Mouse (Mus musculus): ENCODE results near the gene Clip1. TPM values are rescaled to one million over a fixed set of nuclear protein-coding genes. Genes with fewer than 3 reads are reported as not detected.

Gene Clip1
- polyA plus RNA-seq, 1 experiment from 2014 or later = 65.1 TPM

DNA sequence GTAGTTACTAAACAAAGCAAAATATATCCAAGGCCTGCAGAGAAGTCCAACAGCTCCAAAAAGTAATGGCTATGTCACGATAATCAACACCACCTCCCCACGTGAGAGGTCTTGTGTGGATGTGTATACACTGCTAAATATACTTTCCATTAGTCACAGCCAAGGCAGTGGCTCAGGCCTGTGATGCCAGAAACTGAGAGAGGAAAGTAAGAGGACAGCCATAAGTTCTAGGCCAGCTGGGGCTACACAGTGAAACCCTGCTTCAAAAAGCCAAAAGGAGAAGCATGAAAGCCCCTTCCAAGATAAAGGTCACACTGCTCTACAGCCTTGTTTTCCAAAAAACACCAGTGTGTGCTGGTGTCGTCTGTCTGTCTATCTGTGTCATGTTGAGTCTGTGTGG lies 22.8 kb downstream of the Clip1 start:
- peak overlapping the region; percentile 72 for H3K27ac ChIP-seq
- 46% methylated on average over 3 of the region's 3 CpGs for WGBS (ENCODE audit: missing documents)
- peaks cover 97% of the 10 kb centered on the region for H3K79me2 ChIP-seq (ENCODE audit: inconsistent target)
- no peaks in the 10 kb centered on the region for H3K36me3 ChIP-seq (ENCODE audit: inconsistent target)
- H3K4me3 ChIP-seq (ENCODE audit: inconsistent target) = no peak overlapping the region

DNA sequence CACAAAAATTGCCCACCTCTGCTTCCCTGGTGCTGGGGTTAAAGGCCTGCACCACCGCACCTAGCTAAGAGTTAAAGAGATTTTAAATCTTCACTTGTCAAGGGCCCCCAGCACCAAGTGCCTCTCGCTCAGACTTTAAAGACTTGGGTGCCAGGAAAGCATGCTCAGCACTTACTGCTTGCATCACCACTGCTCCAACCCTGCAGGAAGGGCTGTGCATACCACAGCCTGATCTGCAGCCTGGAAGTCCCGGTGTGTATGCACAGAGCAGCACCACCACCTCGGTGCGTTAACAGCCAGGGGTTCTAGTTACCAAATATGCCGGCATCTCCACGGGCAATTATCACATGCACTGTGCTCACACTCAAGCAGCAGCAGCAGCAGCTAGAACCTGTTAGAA lies 26.8 kb downstream of the Clip1 start:
- WGBS (ENCODE audit: missing documents) = 11% methylated on average over 7 of the region's 7 CpGs
- Histone ChIP-seq H3K36me3 (ENCODE audit: inconsistent target) (peaks cover 22% of the 10 kb centered on the region), H3K4me3 (ENCODE audit: inconsistent target) (no peak overlapping the region), H3K79me2 (ENCODE audit: inconsistent target) (peaks cover 76% of the 10 kb centered on the region), H3K27ac (no peak overlapping the region)

DNA sequence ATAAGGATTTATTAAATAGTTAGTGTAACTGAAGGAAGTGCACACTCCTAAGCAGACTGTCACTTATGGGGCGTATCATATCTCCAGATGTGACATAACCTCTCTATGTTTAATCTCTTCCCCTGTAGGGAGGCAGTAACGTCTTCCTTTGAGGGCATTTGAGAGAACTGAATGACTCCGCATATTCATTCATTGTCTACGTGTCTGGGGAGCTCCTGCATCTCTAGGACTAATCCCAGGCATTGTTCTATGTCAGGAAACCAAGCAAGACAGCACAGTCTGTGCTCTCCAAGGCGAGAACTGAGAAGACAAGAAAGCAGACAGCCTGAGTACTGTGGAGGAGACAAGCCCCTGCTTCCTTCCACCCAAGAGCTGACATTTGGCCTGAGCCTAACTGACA lies 29.5 kb downstream of the Clip1 start:
- Histone ChIP-seq H3K4me3 (ENCODE audit: inconsistent target) (no peak overlapping the region), H3K36me3 (ENCODE audit: inconsistent target) (peaks cover 27% of the 10 kb centered on the region), H3K79me2 (ENCODE audit: inconsistent target) (peaks cover 53% of the 10 kb centered on the region), H3K27ac (no peak overlapping the region)
- 85% methylated on average over 5 of the region's 5 CpGs for WGBS (ENCODE audit: missing documents)

DNA sequence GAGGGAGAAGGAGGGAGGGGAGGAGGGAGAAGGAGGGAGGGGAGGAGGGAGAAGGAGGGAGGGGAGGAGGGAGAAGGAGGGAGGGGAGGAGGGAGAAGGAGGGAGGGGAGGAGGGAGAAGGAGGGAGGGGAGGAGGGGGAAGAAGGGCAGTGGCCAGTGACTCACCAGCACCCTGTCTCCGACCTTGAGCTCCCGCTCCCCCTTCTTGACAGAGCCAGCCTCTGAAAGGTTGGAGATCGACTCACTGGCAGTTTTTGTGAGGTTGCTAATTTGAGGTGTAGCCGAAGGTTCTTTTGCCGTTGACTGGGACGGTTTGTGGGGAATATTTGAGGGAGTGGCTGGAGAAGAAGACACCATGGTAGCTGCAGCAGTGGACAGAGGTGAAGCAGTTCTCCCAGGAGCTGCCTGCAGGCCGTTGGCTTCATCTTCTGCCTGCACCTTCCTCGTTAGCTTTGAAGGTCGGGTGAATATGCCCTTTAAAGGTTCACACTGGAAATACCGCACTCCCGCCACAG lies 31.1 kb downstream of the Clip1 start:
- WGBS (ENCODE audit: missing documents) = 93% methylated on average over 11 of the region's 11 CpGs
- Histone ChIP-seq H3K36me3 (ENCODE audit: inconsistent target) (peaks cover 29% of the 10 kb centered on the region), H3K79me2 (ENCODE audit: inconsistent target) (peaks cover 37% of the 10 kb centered on the region)

DNA sequence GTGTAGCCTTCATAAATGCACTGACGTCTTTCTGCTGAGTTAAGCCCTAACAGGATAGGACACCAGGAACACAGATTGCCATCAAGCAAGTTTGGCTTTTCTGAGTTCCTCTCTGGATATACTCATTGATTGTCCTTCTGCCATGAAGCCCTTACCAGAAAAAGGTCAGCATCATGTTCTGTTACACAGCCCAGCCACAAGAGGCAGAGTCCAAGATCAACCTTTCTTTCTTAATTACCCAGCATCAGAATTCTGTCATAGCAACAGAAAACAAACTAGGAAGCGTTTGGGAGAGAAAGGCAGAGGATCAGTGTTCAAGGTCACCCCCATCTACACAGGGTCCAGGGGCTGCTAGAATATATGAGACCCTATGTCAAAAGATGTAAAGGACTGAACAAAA lies 33.6 kb downstream of the Clip1 start:
- Histone ChIP-seq H3K27ac (no peak overlapping the region), H3K4me3 (ENCODE audit: inconsistent target) (no peak overlapping the region), H3K36me3 (ENCODE audit: inconsistent target) (peaks cover 51% of the 10 kb centered on the region), H3K79me2 (ENCODE audit: inconsistent target) (peaks cover 11% of the 10 kb centered on the region; the same call in 1 of the 2 replicates)
- 80% methylated on average over 2 of the region's 2 CpGs for WGBS (ENCODE audit: missing documents)

More for the DNA sequence above, 31.1 kb downstream of the Clip1 start:
- Histone ChIP-seq H3K27ac (no peak overlapping the region), H3K4me3 (ENCODE audit: inconsistent target) (no peak overlapping the region)

DNA sequence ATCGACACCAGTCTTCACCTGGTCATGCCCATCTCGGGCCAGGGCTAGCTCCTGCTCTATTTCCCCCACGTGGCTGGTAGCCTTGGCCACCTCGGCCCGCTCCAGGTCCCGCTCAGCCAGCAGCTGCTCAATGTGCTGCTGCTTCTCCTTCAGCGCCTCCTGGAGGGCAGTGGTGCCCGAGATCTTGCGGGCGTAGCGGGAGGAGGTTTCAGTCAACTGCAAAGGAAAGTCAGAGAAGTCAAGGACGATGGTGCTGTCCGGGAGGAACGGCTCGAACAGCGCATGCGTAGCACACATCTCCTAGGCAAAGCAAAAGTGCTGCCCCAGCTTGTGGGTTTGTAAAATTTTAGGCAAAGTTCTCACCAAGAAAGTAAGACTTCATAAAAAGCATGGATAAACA lies 42.0 kb downstream of the Clip1 start:
- Histone ChIP-seq H3K36me3 (ENCODE audit: inconsistent target) (peaks cover 80% of the 10 kb centered on the region), H3K27ac (no peak overlapping the region), H3K4me3 (ENCODE audit: inconsistent target) (no peak overlapping the region), H3K79me2 (ENCODE audit: inconsistent target) (no peaks in the 10 kb centered on the region)
- WGBS (ENCODE audit: missing documents) = 95% methylated on average over 17 of the region's 17 CpGs

DNA sequence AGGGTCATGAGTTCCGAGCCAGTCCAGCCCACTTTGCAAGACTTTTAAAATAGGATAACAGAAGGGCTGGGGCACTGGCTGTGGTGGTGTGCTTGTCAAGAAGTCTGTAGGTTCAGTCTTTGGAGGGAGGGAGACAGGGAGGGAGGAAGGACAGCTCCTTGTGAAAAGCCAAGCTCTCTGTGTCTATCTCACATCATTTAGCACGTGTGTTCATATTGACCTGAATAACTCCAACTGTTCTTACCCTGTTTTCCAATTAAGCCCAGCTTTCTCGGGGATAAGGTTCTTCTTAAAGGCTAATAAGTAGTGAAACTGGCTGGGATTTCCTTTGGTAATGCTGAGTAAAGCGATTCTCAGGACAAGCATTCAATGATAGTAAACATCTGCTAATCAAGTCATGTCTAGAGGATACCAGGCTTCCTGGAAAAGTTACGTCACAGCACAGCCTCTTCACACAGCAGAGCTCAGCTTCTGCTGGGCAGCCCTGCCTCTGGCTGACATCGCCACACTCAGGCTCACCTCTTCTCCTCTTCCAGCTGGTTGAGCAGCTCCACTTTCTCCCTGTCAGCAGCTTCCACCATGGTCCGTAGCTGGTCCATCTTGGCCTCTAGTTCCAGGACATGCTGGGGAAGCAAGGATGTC lies 43.0 kb downstream of the Clip1 start:
- Histone ChIP-seq H3K79me2 (ENCODE audit: inconsistent target) (no peaks in the 10 kb centered on the region), H3K27ac (no peak overlapping the region), H3K4me3 (ENCODE audit: inconsistent target) (no peak overlapping the region), H3K36me3 (ENCODE audit: inconsistent target) (peaks cover 77% of the 10 kb centered on the region)
- WGBS (ENCODE audit: missing documents) = 80% methylated on average over 7 of the region's 7 CpGs

DNA sequence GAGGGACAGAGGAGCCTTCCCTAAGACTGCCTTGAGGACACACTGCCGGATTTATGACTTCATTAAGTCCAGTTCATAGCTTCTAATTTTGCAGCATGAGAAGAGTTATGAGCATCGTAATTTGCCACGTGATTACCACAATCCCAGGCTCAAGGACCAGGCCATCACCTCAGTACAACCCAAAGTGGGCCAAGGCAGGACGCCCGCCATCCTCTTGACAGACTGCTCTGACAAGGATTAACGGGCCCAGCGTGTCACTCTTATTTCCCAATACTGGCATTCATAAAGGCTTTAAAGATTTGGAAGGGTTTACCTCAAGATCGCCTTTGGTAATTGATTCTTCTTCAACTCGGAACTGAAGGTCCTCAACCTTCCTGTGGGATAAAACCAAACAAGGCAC lies 44.2 kb downstream of the Clip1 start:
- WGBS (ENCODE audit: missing documents) = 93% methylated on average over 9 of the region's 9 CpGs
- Histone ChIP-seq H3K79me2 (ENCODE audit: inconsistent target) (no peaks in the 10 kb centered on the region), H3K27ac (no peak overlapping the region), H3K4me3 (ENCODE audit: inconsistent target) (no peak overlapping the region), H3K36me3 (ENCODE audit: inconsistent target) (peaks cover 80% of the 10 kb centered on the region)

DNA sequence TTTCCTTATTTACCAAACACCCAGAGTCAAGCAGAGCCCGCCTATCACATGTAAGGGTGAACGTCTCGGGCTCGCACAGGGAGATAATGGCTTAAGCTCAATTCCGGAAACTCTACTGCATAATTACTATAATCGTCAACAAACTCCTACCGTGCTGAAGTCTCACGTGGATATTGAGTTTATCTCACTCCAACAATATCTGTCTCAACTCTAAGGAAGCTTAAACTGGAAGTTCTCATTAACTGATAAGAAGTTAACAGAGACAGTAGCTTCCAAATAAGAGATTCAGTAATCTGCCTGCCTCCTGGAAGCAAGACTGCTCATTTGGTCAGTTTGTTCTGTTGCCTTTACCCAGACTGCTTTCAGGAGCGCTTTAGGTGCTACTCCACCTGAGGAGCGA lies 53.2 kb downstream of the Clip1 start:
- Histone ChIP-seq H3K27ac (no peak overlapping the region), H3K79me2 (ENCODE audit: inconsistent target) (no peaks in the 10 kb centered on the region), H3K4me3 (ENCODE audit: inconsistent target) (no peak overlapping the region), H3K36me3 (ENCODE audit: inconsistent target) (peaks cover 49% of the 10 kb centered on the region)
- WGBS (ENCODE audit: missing documents) = 96% methylated on average over 10 of the region's 10 CpGs

DNA sequence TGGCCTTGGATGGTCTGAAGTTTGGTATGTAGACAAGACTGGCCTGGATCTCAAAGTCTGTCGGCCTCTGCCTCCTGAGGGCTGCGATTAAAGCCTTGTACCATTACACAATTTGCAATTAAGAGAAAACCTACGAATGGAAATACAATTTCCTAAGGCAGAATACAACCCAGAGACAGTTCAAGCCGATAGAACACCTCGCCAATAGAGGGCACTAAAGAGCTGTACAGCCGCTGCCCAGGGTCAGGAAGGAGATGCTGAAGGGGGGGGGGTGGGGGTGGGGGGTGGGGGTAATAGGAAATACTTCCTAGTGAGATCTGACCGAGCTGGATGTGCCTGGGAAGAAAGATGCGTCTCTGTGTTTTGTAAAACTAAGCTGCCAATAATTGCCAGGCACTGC lies 57.8 kb downstream of the Clip1 start:
- Histone ChIP-seq H3K4me3 (ENCODE audit: inconsistent target) (no peak overlapping the region), H3K36me3 (ENCODE audit: inconsistent target) (peaks cover 23% of the 10 kb centered on the region; the same call in 1 of the 2 replicates), H3K27ac (peak overlapping the region; percentile 84), H3K79me2 (ENCODE audit: inconsistent target) (no peaks in the 10 kb centered on the region)
- WGBS (ENCODE audit: missing documents) = 20% methylated on average over 8 of the region's 8 CpGs

DNA sequence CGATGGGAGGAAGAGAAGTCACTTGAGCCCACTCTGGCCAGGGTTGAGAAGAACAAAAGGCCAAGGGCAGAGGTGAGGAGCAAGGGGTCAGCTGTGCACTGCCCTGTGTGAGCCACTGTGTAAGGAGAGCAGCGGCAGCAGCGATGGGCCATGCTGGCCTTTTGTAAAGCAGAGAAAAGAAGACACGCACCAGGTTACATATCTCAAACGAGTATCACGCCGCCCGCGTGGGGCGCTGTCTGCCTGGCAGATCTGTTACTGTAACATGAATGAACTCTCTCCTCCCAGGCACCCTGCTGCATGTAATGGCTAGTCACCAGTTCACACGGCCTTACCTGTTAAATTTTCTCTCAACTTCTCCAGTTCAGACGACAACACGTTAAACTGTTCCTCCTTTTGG lies 62.0 kb downstream of the Clip1 start:
- no peak overlapping the region for H3K4me3 ChIP-seq (ENCODE audit: inconsistent target)
- WGBS (ENCODE audit: missing documents) = 98% methylated on average over 13 of the region's 13 CpGs
- H3K36me3 ChIP-seq (ENCODE audit: inconsistent target) = peaks cover 18% of the 10 kb centered on the region; the same call in 1 of the 2 replicates
- H3K27ac ChIP-seq = peak overlapping the region; percentile 86; the same call in 1 of the 2 replicates
- H3K79me2 ChIP-seq (ENCODE audit: inconsistent target) = no peaks in the 10 kb centered on the region

DNA sequence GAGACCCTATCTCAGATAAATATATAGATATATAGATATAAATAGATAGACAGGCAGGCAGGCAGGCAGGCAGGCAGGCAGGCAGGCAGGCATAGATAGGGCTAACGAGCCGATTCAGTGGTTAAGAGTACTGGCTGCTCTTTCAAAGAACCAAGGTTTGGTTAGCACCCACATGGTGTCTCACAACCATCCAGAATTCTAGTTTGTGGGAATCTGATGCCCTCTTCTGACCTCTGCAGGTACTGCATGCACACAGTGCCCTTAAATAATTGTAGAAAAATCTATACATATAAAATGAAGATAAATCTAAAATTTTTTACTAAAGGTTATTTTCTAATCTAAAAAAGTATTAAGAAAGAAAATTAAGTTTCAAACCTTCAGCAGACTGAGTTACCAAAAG lies 65.9 kb downstream of the Clip1 start:
- Histone ChIP-seq H3K4me3 (ENCODE audit: inconsistent target) (no peak overlapping the region), H3K27ac (0 out of 2 replicates have a peak overlapping the region, but pooled peaks have one; percentile 86), H3K79me2 (ENCODE audit: inconsistent target) (no peaks in the 10 kb centered on the region), H3K36me3 (ENCODE audit: inconsistent target) (peaks cover 55% of the 10 kb centered on the region)
- 88% methylated on average over 2 of the region's 2 CpGs for WGBS (ENCODE audit: missing documents)

DNA sequence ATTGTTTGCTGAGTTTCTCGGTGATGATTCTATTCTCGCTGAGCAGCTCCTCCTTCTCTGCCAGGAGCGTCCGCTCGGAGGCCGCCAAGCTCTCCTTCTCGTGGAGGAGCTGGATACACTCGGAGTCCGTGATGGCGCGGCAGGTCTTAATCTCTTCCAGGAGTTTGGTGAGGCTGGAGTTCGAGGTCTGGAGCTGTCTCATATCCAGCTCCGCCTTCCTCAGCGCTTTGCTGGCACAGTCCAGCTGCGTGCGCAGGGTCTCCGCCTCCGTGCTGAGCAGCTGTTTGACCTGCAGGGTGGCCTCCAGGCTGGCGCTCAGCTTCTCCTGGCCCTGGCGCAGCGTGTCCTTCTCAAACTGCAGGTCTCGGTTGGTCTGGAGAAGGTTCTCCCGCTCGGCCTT lies 70.2 kb downstream of the Clip1 start:
- Histone ChIP-seq H3K36me3 (ENCODE audit: inconsistent target) (peaks cover 67% of the 10 kb centered on the region), H3K79me2 (ENCODE audit: inconsistent target) (no peaks in the 10 kb centered on the region), H3K27ac (no peak overlapping the region), H3K4me3 (ENCODE audit: inconsistent target) (no peak overlapping the region)
- 96% methylated on average over 24 of the region's 24 CpGs for WGBS (ENCODE audit: missing documents)

DNA sequence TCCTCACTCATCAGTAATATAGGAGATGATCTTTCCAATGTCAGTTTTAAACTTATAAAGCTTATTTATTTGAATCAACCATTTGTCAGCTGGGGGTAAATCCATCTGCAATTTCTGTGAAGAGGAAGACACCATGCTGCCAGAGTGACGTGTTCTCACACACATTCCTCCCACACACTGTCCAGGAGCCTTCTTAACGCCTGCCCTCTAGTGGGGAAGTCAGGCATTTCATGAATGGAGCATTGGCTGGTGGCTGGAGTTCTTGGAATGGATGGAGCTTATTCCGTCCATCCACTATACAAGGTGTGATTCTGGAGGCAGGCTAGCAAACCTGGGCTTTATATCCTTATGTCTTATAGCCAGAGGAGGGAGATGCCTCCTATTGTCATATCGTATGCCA lies 74.6 kb downstream of the Clip1 start:
- Histone ChIP-seq H3K27ac (no peak overlapping the region), H3K4me3 (ENCODE audit: inconsistent target) (no peak overlapping the region), H3K36me3 (ENCODE audit: inconsistent target) (peaks cover 77% of the 10 kb centered on the region), H3K79me2 (ENCODE audit: inconsistent target) (no peaks in the 10 kb centered on the region)
- WGBS (ENCODE audit: missing documents) = 53% methylated on average over 4 of the region's 4 CpGs

DNA sequence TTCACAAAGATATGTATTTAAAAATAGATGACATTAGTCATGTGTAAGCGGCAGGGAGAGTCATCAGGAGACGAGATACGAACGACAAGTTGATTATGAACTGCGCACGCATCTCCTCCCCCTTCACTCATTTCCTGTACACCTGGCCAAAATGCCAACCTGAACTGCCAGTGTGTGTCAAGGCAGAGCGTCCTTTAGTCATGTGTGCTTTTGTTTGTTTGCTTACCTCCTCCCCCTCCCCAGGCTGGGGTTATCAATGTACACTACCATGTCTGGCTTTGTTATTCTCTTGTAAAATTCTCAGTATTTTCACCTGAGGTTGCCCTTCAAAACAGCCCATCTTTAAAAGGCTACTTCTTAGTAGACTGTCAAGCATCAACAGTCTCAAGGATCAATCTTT lies 75.0 kb downstream of the Clip1 start:
- Histone ChIP-seq H3K27ac (no peak overlapping the region), H3K4me3 (ENCODE audit: inconsistent target) (no peak overlapping the region), H3K36me3 (ENCODE audit: inconsistent target) (peaks cover 77% of the 10 kb centered on the region), H3K79me2 (ENCODE audit: inconsistent target) (no peaks in the 10 kb centered on the region)
- 98% methylated on average over 7 of the region's 7 CpGs for WGBS (ENCODE audit: missing documents)

Data from macrophage (primary cell).